Mouse (Mus musculus): ENCODE measurements at regions not wholly inside any gene's neighbourhood (a gene's known extent, or its start where the extent isn't known, plus 50 kb on each side); places are given as distances from the start of the nearest gene placed in this dataset.

DNA sequence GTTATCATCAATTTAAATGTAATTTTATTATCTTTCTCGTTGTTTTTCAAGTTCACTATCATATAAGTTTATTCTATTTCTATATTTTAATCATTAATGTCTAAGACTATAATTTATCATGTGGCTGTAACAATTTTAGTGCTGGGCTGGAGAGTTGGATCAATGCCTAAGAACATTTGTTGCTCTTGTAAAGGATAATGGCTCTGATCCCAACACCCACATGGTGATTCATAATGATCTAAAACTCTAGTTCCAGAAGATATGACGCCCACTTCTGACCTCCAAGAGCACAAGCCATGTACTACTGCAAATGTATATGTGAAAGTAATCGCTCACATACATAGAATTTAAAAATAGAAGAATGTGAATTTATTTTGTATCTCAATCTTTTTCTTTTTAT is 6117.1 kb downstream of the 9330182O14Rik start:
- no peak for DNase-seq (ENCODE audit: low read depth, low spot score)
- no peaks in the 10 kb centered on the region for H3K36me3 ChIP-seq (ENCODE audit: control insufficient read depth, insufficient read depth, low read length, poor library complexity, severe bottlenecking)
- H3K9ac ChIP-seq (ENCODE audit: insufficient read depth, low read depth, low read length, poor library complexity, severe bottlenecking) = no peak overlapping the region
- no peak overlapping the region for H3K27ac ChIP-seq (ENCODE audit: insufficient read depth, low read depth, low read length, poor library complexity, severe bottlenecking)
- no peak for TF ChIP-seq HCFC1 (IDR thresholded peaks at IDR 0.05; ENCODE audit: borderline replicate concordance, insufficient read depth, low read length)
- no peak for TF ChIP-seq MAFK (IDR thresholded peaks at IDR 0.05; ENCODE audit: insufficient read depth, low read depth, low read length)
- no peak for TF ChIP-seq ZC3H11A (IDR thresholded peaks at IDR 0.05; ENCODE audit: borderline replicate concordance, low read depth, low read length)
- no peak for TF ChIP-seq ZNF384 (IDR thresholded peaks at IDR 0.05; ENCODE audit: low read depth, low read length)
- no peak for TF ChIP-seq CHD2 (IDR thresholded peaks at IDR 0.05; ENCODE audit: low read depth, low read length)
- no peaks in the 10 kb centered on the region for H3K4me1 ChIP-seq (ENCODE audit: control insufficient read depth in 2 of 2, insufficient read depth in 2 of 2, low read length in 2 of 2, poor library complexity in 1 of 2)
- H3K4me3 ChIP-seq (ENCODE audit: insufficient read depth in 1 of 2, low read depth in 1 of 2, low read length in 2 of 2, poor library complexity in 1 of 2, severe bottlenecking in 1 of 2) = no peak overlapping the region
- in situ Hi-C loops (cut with MboI; ENCODE audit: low sequenced_read_pairs in 2 of 2, unreplicated experiment in 2 of 2) = no loop called here
- no peaks in the 10 kb centered on the region for H3K9me3 ChIP-seq (ENCODE audit: control insufficient read depth, insufficient read depth, low read depth, low read length)

DNA sequence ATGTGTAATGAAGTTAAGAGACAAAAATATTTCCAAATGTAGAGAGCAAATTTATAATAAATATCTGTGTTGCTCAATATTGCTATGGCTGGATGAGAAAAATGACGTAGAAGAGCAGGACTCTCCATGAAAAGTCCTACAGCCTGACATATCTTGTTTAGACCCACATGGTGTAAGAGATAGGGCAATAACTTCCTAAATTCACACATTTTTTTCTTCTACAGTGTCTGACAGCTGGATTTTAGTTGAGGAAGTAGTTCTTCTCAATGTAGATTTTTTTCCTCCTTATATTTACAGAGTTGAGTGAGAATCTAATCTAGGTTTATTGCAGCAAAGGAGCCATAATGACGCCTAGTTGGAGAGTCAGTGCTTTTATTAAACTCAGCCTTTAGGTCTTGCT is 6151.1 kb downstream of the 9330182O14Rik start:
- Histone ChIP-seq H3K4me3 (ENCODE audit: insufficient read depth in 1 of 2, low read depth in 1 of 2, low read length in 2 of 2, poor library complexity in 1 of 2, severe bottlenecking in 1 of 2) (no peak overlapping the region), H3K9me3 (ENCODE audit: control insufficient read depth, insufficient read depth, low read depth, low read length) (no peaks in the 10 kb centered on the region), H3K4me1 (ENCODE audit: control insufficient read depth in 2 of 2, insufficient read depth in 2 of 2, low read length in 2 of 2, poor library complexity in 1 of 2) (no peaks in the 10 kb centered on the region), H3K9ac (ENCODE audit: insufficient read depth, low read depth, low read length, poor library complexity, severe bottlenecking) (no peak overlapping the region), H3K27ac (ENCODE audit: insufficient read depth, low read depth, low read length, poor library complexity, severe bottlenecking) (no peak overlapping the region), H3K36me3 (ENCODE audit: control insufficient read depth, insufficient read depth, low read length, poor library complexity, severe bottlenecking) (no peaks in the 10 kb centered on the region)
- TF ChIP-seq ZC3H11A (IDR thresholded peaks at IDR 0.05; ENCODE audit: borderline replicate concordance, low read depth, low read length) (no peak), CHD2 (IDR thresholded peaks at IDR 0.05; ENCODE audit: low read depth, low read length) (no peak), HCFC1 (IDR thresholded peaks at IDR 0.05; ENCODE audit: borderline replicate concordance, insufficient read depth, low read length) (no peak), ZNF384 (IDR thresholded peaks at IDR 0.05; ENCODE audit: low read depth, low read length) (no peak), MAFK (IDR thresholded peaks at IDR 0.05; ENCODE audit: insufficient read depth, low read depth, low read length) (no peak)
- in situ Hi-C loops (cut with MboI; ENCODE audit: low sequenced_read_pairs in 2 of 2, unreplicated experiment in 2 of 2) = no loop called here
- DNase-seq (ENCODE audit: low read depth, low spot score) = no peak

DNA sequence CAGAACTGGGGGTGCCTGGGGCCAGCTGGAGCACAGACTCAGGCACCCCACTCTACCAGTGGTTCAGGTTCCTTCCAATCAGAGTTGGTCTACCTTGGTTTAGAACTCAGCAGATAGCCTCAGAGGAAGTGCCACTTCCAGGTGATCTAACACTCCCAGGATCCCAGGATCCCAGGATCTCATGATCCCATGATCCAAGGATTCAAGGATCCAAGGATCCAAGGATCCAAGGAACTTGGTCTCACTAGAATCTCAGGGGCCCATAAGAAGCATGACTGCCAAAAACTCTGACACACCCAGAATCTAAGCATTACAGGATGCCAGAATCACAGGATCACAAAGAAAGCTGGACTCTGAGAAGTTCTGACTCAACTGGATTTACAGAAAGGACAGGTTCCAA is 6169.1 kb downstream of the 9330182O14Rik start:
- Histone ChIP-seq H3K36me3 (ENCODE audit: control insufficient read depth, insufficient read depth, low read length, poor library complexity, severe bottlenecking) (no peaks in the 10 kb centered on the region), H3K27ac (ENCODE audit: insufficient read depth, low read depth, low read length, poor library complexity, severe bottlenecking) (no peak overlapping the region), H3K4me1 (ENCODE audit: control insufficient read depth in 2 of 2, insufficient read depth in 2 of 2, low read length in 2 of 2, poor library complexity in 1 of 2) (no peaks in the 10 kb centered on the region), H3K9ac (ENCODE audit: insufficient read depth, low read depth, low read length, poor library complexity, severe bottlenecking) (no peak overlapping the region), H3K4me3 (ENCODE audit: insufficient read depth in 1 of 2, low read depth in 1 of 2, low read length in 2 of 2, poor library complexity in 1 of 2, severe bottlenecking in 1 of 2) (0 out of 4 replicates have a peak overlapping the region, but pooled peaks of 1 of the 2 experiments have one; percentile 35), H3K9me3 (ENCODE audit: control insufficient read depth, insufficient read depth, low read depth, low read length) (no peaks in the 10 kb centered on the region)
- TF ChIP-seq CHD2 (IDR thresholded peaks at IDR 0.05; ENCODE audit: low read depth, low read length) (no peak), ZC3H11A (IDR thresholded peaks at IDR 0.05; ENCODE audit: borderline replicate concordance, low read depth, low read length) (no peak), MAFK (IDR thresholded peaks at IDR 0.05; ENCODE audit: insufficient read depth, low read depth, low read length) (no peak), HCFC1 (IDR thresholded peaks at IDR 0.05; ENCODE audit: borderline replicate concordance, insufficient read depth, low read length) (no peak), ZNF384 (IDR thresholded peaks at IDR 0.05; ENCODE audit: low read depth, low read length) (no peak)
- in situ Hi-C loops (cut with MboI; ENCODE audit: low sequenced_read_pairs in 2 of 2, unreplicated experiment in 2 of 2) = no loop called here
- DNase-seq (ENCODE audit: low read depth, low spot score) = peak; percentile 52
